Mouse (Mus musculus) activated CD4-positive, CD25-positive, alpha-beta regulatory T cell, adult 4 months (primary cell): ENCODE data around the gene Src. TPM values are rescaled to one million over a fixed set of nuclear protein-coding genes. Genes with fewer than 3 reads are reported as not detected.
"Not testable (repeated sequence)": the region's sequence is repeated elsewhere in the genome, so short reads cannot be mapped to it uniquely, and the experiment has no call there.

Source experiments
- ATAC-seq: one replicate; pipeline ENCODE4 v1.8.0; 2017
- polyA plus RNA-seq, 2 experiments: library from polyadenylated mRNA; unstranded; fragments of 100-300 nt; shearing (Covaris generic); gene quantifications; one replicate each; pipeline ENCODE4 v1.2.1; 2017

Src gene
- polyA plus RNA-seq = 1 to 10 TPM; 2.0 to 2.1 TPM

- no peak for ATAC-seq
These were observed at the start of gene Src for GRCm38 (mm10) chr2:157418206-157418605. Gene Src (plus strand): TSS chr2:157418444.

GRCm38 (mm10) chr2:157371696-157372095 lies 46.5 kb upstream of the Src start:
- ATAC-seq = no peak

GRCm38 (mm10) chr2:157373681-157374080 lies 44.6 kb upstream of the Src start:
- ATAC-seq = no peak

GRCm38 (mm10) chr2:157375051-157375450 lies 43.2 kb upstream of the Src start:
- ATAC-seq = no peak

- ATAC-seq = no peak
These were observed 42.2 kb upstream of the Src start for GRCm38 (mm10) chr2:157375794-157376757.

GRCm38 (mm10) chr2:157376995-157377394 lies 41.2 kb upstream of the Src start:
- ATAC-seq = no peak

GRCm38 (mm10) chr2:157384836-157385235 lies 33.4 kb upstream of the Src start:
- no peak for ATAC-seq

GRCm38 (mm10) chr2:157388901-157389590 lies 29.2 kb upstream of the Src start:
- ATAC-seq = not testable (repeated sequence)

GRCm38 (mm10) chr2:157389591-157389921 lies 28.7 kb upstream of the Src start:
- no peak for ATAC-seq

- no peak for ATAC-seq
These were observed 25.9 kb upstream of the Src start for GRCm38 (mm10) chr2:157392331-157392730.

GRCm38 (mm10) chr2:157393549-157393948 lies 24.7 kb upstream of the Src start:
- no peak for ATAC-seq

- ATAC-seq = no peak
These were observed 23.4 kb upstream of the Src start for GRCm38 (mm10) chr2:157394868-157395267.

GRCm38 (mm10) chr2:157395371-157395770 lies 22.9 kb upstream of the Src start:
- ATAC-seq = no peak

GRCm38 (mm10) chr2:157395960-157396359 lies 22.3 kb upstream of the Src start:
- no peak for ATAC-seq

GRCm38 (mm10) chr2:157397376-157397775 lies 20.9 kb upstream of the Src start:
- no peak for ATAC-seq

GRCm38 (mm10) chr2:157398539-157398938 lies 19.7 kb upstream of the Src start:
- ATAC-seq = no peak

- no peak for ATAC-seq
These were observed 18.4 kb upstream of the Src start for GRCm38 (mm10) chr2:157399797-157400196.

GRCm38 (mm10) chr2:157400491-157400890 lies 17.8 kb upstream of the Src start:
- peak; percentile 75 for ATAC-seq

GRCm38 (mm10) chr2:157401261-157401660 lies 17.0 kb upstream of the Src start:
- ATAC-seq = peak; percentile 76

GRCm38 (mm10) chr2:157407596-157407995 lies 10.6 kb upstream of the Src start:
- ATAC-seq = no peak

- ATAC-seq = no peak
These were observed 8.3 kb upstream of the Src start for GRCm38 (mm10) chr2:157409793-157410533.

GRCm38 (mm10) chr2:157411151-157411693 lies 7.0 kb upstream of the Src start:
- ATAC-seq = no peak

GRCm38 (mm10) chr2:157412497-157412896 lies 5.7 kb upstream of the Src start:
- no peak for ATAC-seq
